Mouse (Mus musculus) frontal cortex, adult 2 months (tissue): ENCODE data around the gene Pax7. TPM values are rescaled to one million over a fixed set of nuclear protein-coding genes. Genes with fewer than 3 reads are reported as not detected.

Experiments
- DNase-seq, 2 experiments: peaks; one replicate each; pipeline ENCODE4 v3.0.0; 2022; ENCODE audit warnings: low spot score in 1 of 2; ENCODE audit errors: extremely low spot score in 1 of 2
- polyA plus RNA-seq: library from polyadenylated mRNA; depleted of rRNA; stranded (reverse); fragments of >200 nt; gene quantifications from 2 replicates; pipeline ENCODE4 v1.2.3, GENCODE M21; 2012; rRNA removed

Pax7 gene
- 0.02 TPM in 1 of 2 replicates, not detected in the other for polyA plus RNA-seq

- no peak for DNase-seq
Observed at GRCm38 (mm10) chr4:139833036-139833634, at the start of gene Pax7. TSS of gene Pax7 (minus strand) at chr4:139833528.

- no peak for DNase-seq
Observed at GRCm38 (mm10) chr4:139881796-139882195, 48.5 kb upstream of the Pax7 start.

- DNase-seq = no peak
Observed at GRCm38 (mm10) chr4:139879324-139879723, 46.0 kb upstream of the Pax7 start.

GRCm38 (mm10) chr4:139878443-139878842 is 45.1 kb upstream of the Pax7 start:
- peak in 1 of 2 experiments; percentile 17 for DNase-seq

- peak; percentile 41 to 89 for DNase-seq
Observed at GRCm38 (mm10) chr4:139877269-139877668, 43.9 kb upstream of the Pax7 start.

- peak; percentile 12 to 73 for DNase-seq
Observed at GRCm38 (mm10) chr4:139872595-139872994, 39.3 kb upstream of the Pax7 start.

- DNase-seq = no peak
Observed at GRCm38 (mm10) chr4:139871699-139872098, 38.4 kb upstream of the Pax7 start.

- DNase-seq = no peak
Observed at GRCm38 (mm10) chr4:139863218-139863617, 29.9 kb upstream of the Pax7 start.

GRCm38 (mm10) chr4:139858635-139859176 is 25.4 kb upstream of the Pax7 start:
- peak; percentile 46 to 92 for DNase-seq

- DNase-seq = no peak
Observed at GRCm38 (mm10) chr4:139852219-139853035, 19.1 kb upstream of the Pax7 start.

GRCm38 (mm10) chr4:139851387-139851786 is 18.1 kb upstream of the Pax7 start:
- DNase-seq = peak in 1 of 2 experiments; percentile 47

GRCm38 (mm10) chr4:139850547-139851170 is 17.3 kb upstream of the Pax7 start:
- no peak for DNase-seq

GRCm38 (mm10) chr4:139843456-139843855 is 10.1 kb upstream of the Pax7 start:
- no peak for DNase-seq

- DNase-seq = no peak
Observed at GRCm38 (mm10) chr4:139842919-139843318, 9.6 kb upstream of the Pax7 start.

GRCm38 (mm10) chr4:139840939-139841500 is 7.7 kb upstream of the Pax7 start:
- no peak for DNase-seq

- no peak for DNase-seq
Observed at GRCm38 (mm10) chr4:139840442-139840841, 7.1 kb upstream of the Pax7 start.

- DNase-seq = no peak
Observed at GRCm38 (mm10) chr4:139836681-139837080, 3.4 kb upstream of the Pax7 start.

- no peak for DNase-seq
Observed at GRCm38 (mm10) chr4:139836196-139836595, 2.9 kb upstream of the Pax7 start.

- DNase-seq = no peak
Observed at GRCm38 (mm10) chr4:139833817-139834401, 581 bp upstream of the Pax7 start.

- no peak for DNase-seq
Observed at GRCm38 (mm10) chr4:139832281-139833035, 870 bp downstream of the Pax7 start.
